Mouse (Mus musculus) megakaryocyte progenitor cell, adult 5-6 weeks (primary cell): Measurements from ENCODE around the gene Ckmt2. TPM values are rescaled to one million over a fixed set of nuclear protein-coding genes. Genes with fewer than 3 reads are reported as not detected.
A peak's percentile ranks its signal among the peaks of the same experiment; 100 is the strongest.

ENCODE experiments used
- ATAC-seq: replicated peaks from 2 replicates; pipeline ENCODE4 v1.8.0; 2016; ENCODE audit warnings: mild to moderate bottlenecking, moderate TSS enrichment, inconsistent platforms; ENCODE audit not compliant: poor library complexity
- total RNA-seq, 2 experiments: library from RNA; stranded (forward) in 1 of 2; stranded (reverse) in 1 of 2; fragments of 157-497, 149-512 nt in 1 of 2; fragments of 200-1000 nt in 1 of 2; gene quantifications; 2 replicates each; pipeline versions ENCODE4 v1.2.3 to v1.2.4; 2015 to 2017

Ckmt2 gene
- total RNA-seq, 2 experiments from 2014 or later, result not detected

GRCm38 (mm10) chr13:91873734-91874329 is 2.9 kb downstream of the Ckmt2 start:
- no peak for ATAC-seq

GRCm38 (mm10) chr13:91868577-91868976 is 8.1 kb downstream of the Ckmt2 start:
- no peak for ATAC-seq

- ATAC-seq, result peak; percentile 64; the same call in 1 of the 2 replicates
Observed at GRCm38 (mm10) chr13:91858835-91859234, 17.9 kb downstream of the Ckmt2 start.

- no peak for ATAC-seq
Observed at GRCm38 (mm10) chr13:91857427-91857826, 19.3 kb downstream of the Ckmt2 start.

GRCm38 (mm10) chr13:91854412-91854811 is 22.3 kb downstream of the Ckmt2 start:
- ATAC-seq, result no peak

- ATAC-seq, result no peak
Observed at GRCm38 (mm10) chr13:91827876-91828275, 48.8 kb downstream of the Ckmt2 start.

GRCm38 (mm10) chr13:91826066-91826465 is 50.6 kb downstream of the Ckmt2 start:
- no peak for ATAC-seq

- no peak for ATAC-seq
Observed at GRCm38 (mm10) chr13:91824845-91825550, 51.7 kb downstream of the Ckmt2 start.

GRCm38 (mm10) chr13:91823735-91824134 is 53.0 kb downstream of the Ckmt2 start:
- ATAC-seq, result no peak

- no peak for ATAC-seq
Observed at GRCm38 (mm10) chr13:91814670-91815069, 62.0 kb downstream of the Ckmt2 start.

GRCm38 (mm10) chr13:91809476-91809875 is 67.2 kb downstream of the Ckmt2 start:
- ATAC-seq, result peak; percentile 32

GRCm38 (mm10) chr13:91807874-91808575 is 68.7 kb downstream of the Ckmt2 start:
- ATAC-seq, result peak; percentile 51

- peak; percentile 93 for ATAC-seq
Observed at GRCm38 (mm10) chr13:91807155-91807839, 69.4 kb downstream of the Ckmt2 start, which contains the start of gene Zcchc9. Gene Zcchc9 (minus strand): TSS chr13:91807705.

Other genes with a start within 250 kb of the Ckmt2 start
- not detected in 2 replicates for gene Acot12, start 135.4 kb downstream of the Ckmt2 start, total RNA-seq (2015)
- not detected in 2 replicates for gene Acot12, start 135.4 kb downstream of the Ckmt2 start, total RNA-seq (2017)
- gene Zcchc9, start 69.2 kb downstream of the Ckmt2 start, total RNA-seq (2015), result 40.9 and 46.5 TPM in 2 replicates
- gene Zcchc9, start 69.2 kb downstream of the Ckmt2 start, total RNA-seq (2017), result 39.6 and 43.9 TPM in 2 replicates